Mouse (Mus musculus) liver, adult (tissue): ENCODE measurements around the gene Tmem269.

Experiments used
- GATA4 ChIP-seq: IDR thresholded peaks from 2 replicates; pipeline ENCODE4 v1.6.1; 2014; ENCODE audit warnings: mild to moderate bottlenecking, low read length; ENCODE audit not compliant: insufficient replicate concordance

Gene Tmem269

GRCm38 (mm10) chr4:119195582-119196320 lies 22.3 kb downstream of the Tmem269 start:
- TF ChIP-seq GATA4: no peak

GRCm38 (mm10) chr4:119194909-119195581 lies 23.0 kb downstream of the Tmem269 start, which contains the start of gene Svbp:
TSS of gene Svbp (plus strand) at chr4:119195306.
- no peak for TF ChIP-seq GATA4

- no peak for TF ChIP-seq GATA4
These were observed 25.3 kb downstream of the Tmem269 start for GRCm38 (mm10) chr4:119192757-119193156.

DNA sequence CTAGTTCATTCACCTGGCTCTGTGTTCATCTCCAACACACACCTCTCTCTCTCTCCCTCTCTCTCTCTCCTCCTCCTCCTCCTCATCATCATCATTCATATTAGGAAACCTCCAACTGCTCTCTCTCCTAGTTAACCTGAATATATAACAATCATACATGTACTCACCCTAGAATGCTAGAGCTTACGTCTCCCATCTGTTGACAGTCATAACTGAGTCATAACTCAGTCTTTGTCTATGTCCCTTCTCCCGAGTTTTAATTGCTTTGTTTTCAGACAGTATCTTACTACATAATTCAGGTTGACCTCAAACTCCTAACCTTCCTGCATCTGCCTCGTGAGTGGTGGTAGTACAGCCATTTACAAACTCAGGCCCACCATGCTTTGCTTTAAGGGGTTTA lies 26.7 kb downstream of the Tmem269 start:
- no peak for TF ChIP-seq GATA4

DNA sequence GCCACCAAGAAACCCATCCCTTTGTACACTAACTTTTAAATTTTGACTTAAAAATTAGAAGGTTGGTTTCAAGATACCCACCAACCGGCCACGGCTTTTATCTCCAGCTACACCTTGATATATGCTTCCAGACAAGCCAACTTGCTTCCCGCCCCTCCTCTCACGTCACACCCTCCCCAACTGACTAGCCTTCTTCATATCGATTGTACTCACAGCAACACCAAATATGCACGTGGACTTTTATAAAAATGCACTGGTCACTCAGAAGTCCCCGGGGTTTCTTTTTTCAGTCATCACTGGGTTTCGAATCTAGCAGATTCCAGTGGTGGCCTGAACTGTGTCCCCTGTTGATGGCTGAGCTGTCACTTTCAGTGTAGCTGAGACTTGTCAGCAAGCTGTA lies 27.4 kb downstream of the Tmem269 start:
- no peak for TF ChIP-seq GATA4

GRCm38 (mm10) chr4:119189864-119190263 lies 28.2 kb downstream of the Tmem269 start, which contains the start of gene Ermap:
TSS of gene Ermap (minus strand) at chr4:119190011.
- TF ChIP-seq GATA4: no peak

GRCm38 (mm10) chr4:119189392-119189791 lies 28.6 kb downstream of the Tmem269 start:
- no peak for TF ChIP-seq GATA4

DNA sequence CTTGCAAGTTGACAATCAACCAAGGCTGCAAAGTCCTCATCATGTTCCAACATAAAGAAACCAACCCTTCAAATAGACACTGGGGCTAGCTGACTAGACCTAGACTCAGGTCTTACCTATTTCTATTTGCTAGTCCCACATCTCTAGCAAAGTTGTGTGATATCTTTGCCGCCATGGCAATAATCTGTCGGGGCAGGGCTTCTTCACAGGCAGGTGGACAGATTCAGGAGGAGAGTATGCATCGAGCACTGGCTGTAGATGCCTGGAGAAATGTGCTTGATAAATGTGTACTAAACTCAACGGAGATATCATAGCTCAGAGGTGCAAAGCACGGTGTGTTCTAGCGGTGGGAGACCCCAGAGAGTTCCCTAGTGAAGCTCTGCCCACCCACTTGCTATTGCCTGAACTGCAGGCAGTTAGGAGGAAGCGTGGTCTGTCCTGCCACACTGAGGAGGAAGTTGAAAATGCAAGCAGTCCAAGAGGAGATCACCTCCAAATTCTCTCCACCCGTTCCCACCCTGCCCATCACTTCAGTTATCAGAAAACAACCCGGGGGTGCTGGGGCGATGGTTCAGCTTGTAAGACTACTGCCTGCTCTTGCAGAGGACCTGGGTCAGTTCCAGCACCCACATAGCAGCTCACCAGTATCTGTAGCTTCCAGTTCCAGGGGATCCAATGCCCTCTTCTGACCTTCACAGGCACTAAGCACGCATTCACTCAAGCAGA lies 29.8 kb downstream of the Tmem269 start:
- no peak for TF ChIP-seq GATA4

GRCm38 (mm10) chr4:119185771-119186170 lies 32.2 kb downstream of the Tmem269 start:
- no peak for TF ChIP-seq GATA4

- no peak for TF ChIP-seq GATA4
These were observed 34.5 kb downstream of the Tmem269 start for GRCm38 (mm10) chr4:119183525-119183924.

GRCm38 (mm10) chr4:119181456-119181855 lies 36.6 kb downstream of the Tmem269 start:
- TF ChIP-seq GATA4: no peak

GRCm38 (mm10) chr4:119180133-119180707 lies 37.8 kb downstream of the Tmem269 start:
- TF ChIP-seq GATA4: no peak

- TF ChIP-seq GATA4: no peak
These were observed 39.7 kb downstream of the Tmem269 start for GRCm38 (mm10) chr4:119178331-119178730.

DNA sequence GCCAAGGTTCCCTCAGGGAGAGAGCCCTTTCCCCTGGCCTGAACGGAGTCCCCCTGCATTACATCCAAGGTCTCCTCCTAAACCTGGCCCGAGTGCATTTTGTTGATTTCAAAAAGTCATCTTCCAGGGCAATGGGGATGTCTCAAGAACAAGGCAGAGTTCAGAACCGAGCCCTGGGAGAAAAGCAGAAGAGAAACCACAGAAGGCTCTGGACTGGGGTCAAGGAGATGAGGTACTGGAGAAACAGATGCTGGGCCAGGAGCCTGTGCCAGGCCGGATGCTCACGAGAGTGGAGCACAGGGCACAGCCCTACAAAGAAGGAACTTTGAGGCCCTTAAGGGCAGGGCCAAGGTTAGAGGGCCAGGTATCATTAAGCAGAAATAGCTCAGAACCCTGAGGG lies 40.3 kb downstream of the Tmem269 start:
- TF ChIP-seq GATA4: no peak

DNA sequence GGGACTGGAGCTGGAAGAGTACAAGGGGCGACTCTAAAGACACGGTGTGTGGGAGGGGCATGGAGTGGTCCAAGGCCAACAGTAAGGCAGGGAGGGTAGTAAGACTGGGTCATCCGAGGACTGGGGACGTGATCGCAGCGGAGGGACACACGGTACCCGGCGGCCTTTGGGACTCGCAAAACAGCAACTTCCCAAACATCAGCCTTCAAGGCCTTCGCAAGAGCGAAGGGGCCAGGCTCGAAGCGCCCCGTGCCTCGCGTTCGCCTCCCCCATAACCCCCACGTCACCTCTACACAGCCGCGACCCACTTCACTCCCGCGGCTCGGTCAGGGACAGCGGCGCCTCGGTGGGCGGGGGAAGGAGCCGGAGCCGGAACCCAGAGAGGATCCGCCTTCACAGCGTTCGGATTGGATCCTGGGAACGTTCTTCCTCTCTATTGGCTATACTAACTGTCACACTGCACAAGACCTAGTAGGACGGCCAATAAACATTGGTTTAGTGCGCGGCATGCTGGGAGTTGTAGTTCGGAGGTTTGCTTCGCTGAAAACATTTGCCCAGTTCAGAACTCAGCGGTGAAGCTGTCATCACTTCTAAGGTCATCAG lies 44.1 kb downstream of the Tmem269 start, which contains the start of gene Zfp691:
TSS of gene Zfp691 (minus strand) at position 345 of the 603 bp plus-strand sequence.
- no peak for TF ChIP-seq GATA4
